Mouse (Mus musculus) stomach, embryonic 15.5 days (tissue): Measurements from ENCODE around the gene Fbxo40. TPM values are rescaled to one million over a fixed set of nuclear protein-coding genes. Genes with fewer than 3 reads are reported as not detected.

ENCODE experiments used
- ATAC-seq: fragments of 200-750 bp; cut with Nextera tagmentation; 2 replicates; pipeline ENCODE4 v1.8.0; 2017; ENCODE audit warnings: low read depth, moderate number of reproducible peaks, moderate TSS enrichment; ENCODE audit not compliant: insufficient read depth, low FRiP score
- H3K27ac ChIP-seq: fragments of 300-500 bp; sonication (generic); 2 replicates; pipeline ENCODE4 v1.5.1; 2015; ENCODE audit warnings: mild to moderate bottlenecking, inconsistent platforms
- H3K27me3 ChIP-seq: fragments of 300-500 bp; sonication (generic); replicated peaks from 2 replicates; pipeline ENCODE4 v1.6.1; 2015; ENCODE audit warnings: inconsistent platforms
- H3K36me3 ChIP-seq: fragments of 300-500 bp; sonication (generic); 2 replicates; pipeline ENCODE4 v1.6.1; 2015; ENCODE audit warnings: inconsistent platforms
- H3K4me1 ChIP-seq: fragments of 300-500 bp; sonication (generic); 2 replicates; pipeline ENCODE4 v1.6.1; 2015; ENCODE audit warnings: inconsistent platforms
- H3K4me2 ChIP-seq: fragments of 300-500 bp; sonication (generic); 2 replicates; pipeline ENCODE4 v1.6.1; 2015; ENCODE audit warnings: mild to moderate bottlenecking, inconsistent platforms
- H3K4me3 ChIP-seq: fragments of 300-500 bp; sonication (generic); replicated peaks from 2 replicates; pipeline ENCODE4 v1.5.1; 2015; ENCODE audit warnings: inconsistent platforms
- H3K9ac ChIP-seq: fragments of 300-500 bp; sonication (generic); 2 replicates; pipeline ENCODE4 v1.6.1; 2015; ENCODE audit warnings: inconsistent platforms
- H3K9me3 ChIP-seq: fragments of 300-500 bp; sonication (generic); 2 replicates; pipeline ENCODE4 v1.6.1; 2016; ENCODE audit warnings: inconsistent platforms
- WGBS: fragments of 180-500 bp; shearing (Covaris S2); methylation state at CpG from one replicate; pipeline ENCODE4 v1.1.7; 2015; 5-methylcytosine and 5-hydroxymethylcytosine counted together
- polyA plus RNA-seq: library from polyadenylated mRNA; unstranded; fragments of >200 nt; fragmentation: Nextera tagmentation; extraction: Ambion mirVana; gene quantifications from 2 replicates; pipeline ENCODE4 v1.2.1, GENCODE M21; 2015

Fbxo40 gene
- polyA plus RNA-seq, 1 experiment from 2014 or later = 0.03 TPM

DNA sequence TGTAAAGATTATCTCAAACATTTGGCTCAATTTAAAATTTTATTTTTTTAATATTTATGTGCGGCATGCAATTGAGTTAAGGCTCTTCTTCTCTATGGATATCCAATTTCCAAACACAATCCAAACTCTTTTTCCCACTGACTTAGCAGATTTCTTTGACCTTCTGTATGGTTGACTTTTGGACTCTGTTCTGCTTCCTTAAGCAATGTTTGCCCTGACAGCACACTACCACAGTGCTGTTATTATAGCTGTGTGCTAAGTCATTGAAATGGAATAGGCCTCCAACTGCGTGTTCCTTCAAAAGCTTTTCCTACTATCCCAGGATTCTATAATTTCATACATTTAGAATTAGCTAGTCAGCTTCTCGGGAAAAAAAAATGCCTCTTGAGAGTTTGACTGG lies 46.7 kb downstream of the Fbxo40 start:
- ATAC-seq = no peak
- Histone ChIP-seq H3K27ac (no peak overlapping the region), H3K4me2 (no peak overlapping the region), H3K36me3 (no peaks in the 10 kb centered on the region), H3K4me1 (no peaks in the 10 kb centered on the region), H3K4me3 (no peak overlapping the region), H3K9ac (no peak overlapping the region), H3K27me3 (no peaks in the 10 kb centered on the region), H3K9me3 (no peaks in the 10 kb centered on the region)
- 89% methylated on average over 3 of the region's 3 CpGs for WGBS

DNA sequence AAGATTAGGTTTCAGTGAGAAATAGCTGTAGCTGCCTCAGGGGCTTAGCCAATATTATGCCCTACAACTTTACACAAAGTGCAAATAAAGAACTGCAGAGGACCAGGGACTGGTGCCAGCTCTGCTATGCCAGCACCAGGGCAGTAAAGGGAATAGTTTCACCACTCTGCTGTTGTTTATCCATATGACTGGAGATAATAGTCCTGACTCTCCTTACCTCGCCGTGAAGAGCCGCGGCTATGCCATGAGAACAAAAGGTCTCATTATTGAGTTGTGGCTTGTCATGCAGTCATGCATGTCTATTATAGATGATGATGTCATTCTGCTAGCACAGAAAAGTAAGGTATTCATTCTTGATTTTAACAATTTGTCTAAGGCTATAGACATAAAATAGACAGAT lies 48.4 kb downstream of the Fbxo40 start:
- 83% methylated on average over 4 of the region's 4 CpGs for WGBS

DNA sequence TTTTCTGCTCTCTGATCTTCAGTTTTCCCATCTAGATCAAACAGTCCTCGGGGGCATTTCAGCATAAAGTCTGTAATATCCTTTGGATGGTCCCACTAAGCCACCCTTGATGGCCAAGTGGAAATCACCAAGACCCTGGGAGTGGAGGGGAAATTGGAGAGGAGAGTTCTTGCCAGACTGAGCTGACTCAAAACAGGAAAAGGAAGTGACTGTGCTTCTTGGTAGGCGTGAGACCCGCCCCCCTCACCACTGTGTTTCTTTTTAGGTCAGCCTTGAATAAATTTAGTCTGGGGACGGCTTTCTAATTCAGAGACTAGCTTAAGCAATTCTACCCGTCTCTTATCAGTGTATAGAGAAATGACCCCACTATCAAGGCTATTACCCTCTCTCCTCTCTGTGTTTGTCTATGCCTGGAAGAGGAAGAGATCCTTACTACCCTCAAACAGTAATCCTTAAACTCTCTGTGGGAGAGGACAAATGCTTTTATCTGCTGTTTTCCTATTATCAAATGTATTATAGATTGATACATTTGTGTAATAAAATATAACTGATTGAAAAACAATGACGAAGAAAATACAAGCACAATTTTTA lies 49.0 kb downstream of the Fbxo40 start:
- H3K9ac ChIP-seq = no peak overlapping the region
- 66% methylated on average over 6 of the region's 6 CpGs for WGBS
- H3K4me1 ChIP-seq = no peaks in the 10 kb centered on the region
- no peak for ATAC-seq
- no peak overlapping the region for H3K4me3 ChIP-seq
- H3K36me3 ChIP-seq = no peaks in the 10 kb centered on the region
- no peaks in the 10 kb centered on the region for H3K9me3 ChIP-seq
- H3K27me3 ChIP-seq = no peaks in the 10 kb centered on the region
- H3K27ac ChIP-seq = no peak overlapping the region
- H3K4me2 ChIP-seq = no peak overlapping the region

More for the DNA sequence above, 48.4 kb downstream of the Fbxo40 start:
- H3K9ac ChIP-seq = no peak overlapping the region
- no peak overlapping the region for H3K27ac ChIP-seq
- no peaks in the 10 kb centered on the region for H3K4me1 ChIP-seq
- H3K27me3 ChIP-seq = no peaks in the 10 kb centered on the region
- H3K9me3 ChIP-seq = no peaks in the 10 kb centered on the region
- no peak for ATAC-seq
- no peak overlapping the region for H3K4me3 ChIP-seq
- no peaks in the 10 kb centered on the region for H3K36me3 ChIP-seq
- H3K4me2 ChIP-seq = no peak overlapping the region

DNA sequence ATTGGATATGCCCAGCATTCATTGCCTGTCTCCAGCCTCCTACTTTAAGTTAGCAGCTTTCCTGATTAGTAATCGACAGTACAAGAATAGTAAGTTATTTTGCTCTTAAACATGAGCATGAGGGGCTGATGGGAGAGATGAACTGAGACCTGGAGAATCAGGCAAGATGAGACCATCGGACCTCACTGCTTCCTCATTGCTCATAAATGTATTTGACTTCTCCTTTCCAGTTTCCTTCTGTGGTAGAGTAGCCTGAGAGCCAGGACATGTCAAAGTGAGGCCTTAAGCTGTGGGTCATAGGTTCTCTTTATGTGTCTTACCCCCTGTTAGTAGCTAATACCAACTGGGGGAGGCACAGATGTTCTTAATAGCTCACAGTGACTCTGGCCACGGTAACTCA lies 54.5 kb downstream of the Fbxo40 start:
- no peak overlapping the region for H3K27ac ChIP-seq
- peaks cover 16% of the 10 kb centered on the region; the same call in 1 of the 2 replicates for H3K36me3 ChIP-seq
- WGBS = 76% methylated on average over 3 of the region's 3 CpGs
- H3K9ac ChIP-seq = no peak overlapping the region
- H3K4me2 ChIP-seq = no peak overlapping the region
- no peaks in the 10 kb centered on the region for H3K4me1 ChIP-seq
- no peaks in the 10 kb centered on the region for H3K27me3 ChIP-seq
- ATAC-seq = no peak
- H3K9me3 ChIP-seq = no peaks in the 10 kb centered on the region
- no peak overlapping the region for H3K4me3 ChIP-seq

DNA sequence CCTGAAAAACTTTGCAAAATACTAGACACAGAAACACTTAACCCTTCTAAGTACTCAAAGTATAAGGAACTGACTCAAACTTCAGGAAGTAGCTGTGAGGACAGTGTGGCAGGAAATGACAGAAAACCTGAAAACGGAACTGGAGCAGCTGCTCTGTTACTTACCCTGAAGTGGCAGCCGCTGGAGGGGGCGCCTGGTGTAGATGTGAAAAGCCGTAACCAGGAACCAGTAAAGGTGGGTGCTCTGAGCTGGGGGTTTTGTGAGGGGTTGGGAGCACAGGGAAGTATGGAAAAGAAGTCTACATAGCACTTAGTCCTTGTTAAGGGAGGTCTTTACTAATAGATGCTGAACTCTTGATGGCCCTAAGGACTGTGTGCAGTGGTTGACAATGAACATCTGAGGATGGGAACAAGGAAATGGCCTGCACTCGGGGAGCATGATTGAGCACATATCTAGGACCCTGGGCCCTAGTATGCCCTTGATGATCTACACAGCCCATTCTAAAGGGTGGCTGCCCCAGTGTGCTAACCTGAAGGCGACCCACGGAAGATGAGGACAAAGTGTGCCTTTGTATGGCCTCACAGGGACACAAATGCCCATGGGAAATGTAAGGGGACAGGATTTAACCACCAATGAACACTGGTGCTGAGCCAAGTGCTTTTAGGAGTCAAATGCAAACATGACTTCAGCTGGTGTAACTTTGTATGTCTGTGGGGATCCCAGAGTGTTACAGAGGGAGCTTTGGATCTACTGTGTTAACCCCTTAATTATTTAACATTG lies 55.2 kb downstream of the Fbxo40 start, which contains the start of gene Hcls1:
TSS of gene Hcls1 (plus strand) at position 143 of the 780 bp plus-strand sequence.
- WGBS = 59% methylated on average over 7 of the region's 7 CpGs
- Histone ChIP-seq H3K4me3 (no peak within 1 kb of the TSS; the same call in 1 of the 2 replicates), H3K36me3 (peaks cover 16% of the 10 kb centered on the region; the same call in 1 of the 2 replicates), H3K4me1 (no peaks in the 10 kb centered on the region), H3K4me2 (no peak within 1 kb of the TSS), H3K27ac (peak within 1 kb of the TSS; percentile 67; the same call in 1 of the 2 replicates), H3K27me3 (no peaks in the 10 kb centered on the region), H3K9me3 (no peaks in the 10 kb centered on the region), H3K9ac (no peak within 1 kb of the TSS)
- no peak for ATAC-seq

DNA sequence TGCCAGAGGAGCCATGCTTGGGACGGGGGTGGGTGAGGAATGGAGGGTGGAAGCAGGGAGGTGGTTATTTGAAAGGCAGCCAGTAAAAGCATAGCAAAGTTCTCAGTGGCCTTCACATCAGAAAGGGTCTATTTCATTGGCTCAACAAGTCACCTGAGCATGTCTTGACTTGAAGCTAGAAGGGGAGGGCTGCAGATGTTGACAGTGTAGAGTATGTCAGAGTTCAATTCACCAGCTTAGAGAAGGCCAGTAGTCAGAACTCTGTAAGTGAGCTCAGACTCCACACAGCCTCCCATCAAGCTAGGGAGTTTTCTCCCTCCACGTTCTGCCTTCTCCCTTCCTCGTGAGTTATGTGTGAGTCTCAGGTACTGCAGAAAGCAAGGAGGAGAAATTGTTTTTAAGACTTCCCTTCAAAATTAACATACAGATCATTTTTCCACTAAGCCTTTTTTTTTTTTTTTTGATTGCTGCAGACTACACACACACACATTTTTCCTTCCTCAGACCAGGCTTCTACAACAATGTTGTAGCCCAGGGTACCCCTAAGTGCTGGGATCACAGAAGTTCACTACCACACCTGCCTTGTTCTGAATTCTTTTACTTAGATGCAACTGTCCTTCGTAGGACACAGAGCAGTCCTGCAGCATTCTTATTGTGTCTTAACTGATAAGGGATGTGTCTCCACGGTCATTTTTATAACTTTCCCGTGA lies 56.0 kb downstream of the Fbxo40 start:
- ATAC-seq = peak; percentile 51; the same call in 1 of the 2 replicates
- Histone ChIP-seq H3K9ac (no peak overlapping the region), H3K27ac (no peak overlapping the region), H3K4me3 (no peak overlapping the region), H3K9me3 (no peaks in the 10 kb centered on the region), H3K27me3 (no peaks in the 10 kb centered on the region), H3K4me2 (no peak overlapping the region), H3K36me3 (peaks cover 18% of the 10 kb centered on the region), H3K4me1 (no peaks in the 10 kb centered on the region)
- WGBS = 46% methylated on average over 6 of the region's 6 CpGs

DNA sequence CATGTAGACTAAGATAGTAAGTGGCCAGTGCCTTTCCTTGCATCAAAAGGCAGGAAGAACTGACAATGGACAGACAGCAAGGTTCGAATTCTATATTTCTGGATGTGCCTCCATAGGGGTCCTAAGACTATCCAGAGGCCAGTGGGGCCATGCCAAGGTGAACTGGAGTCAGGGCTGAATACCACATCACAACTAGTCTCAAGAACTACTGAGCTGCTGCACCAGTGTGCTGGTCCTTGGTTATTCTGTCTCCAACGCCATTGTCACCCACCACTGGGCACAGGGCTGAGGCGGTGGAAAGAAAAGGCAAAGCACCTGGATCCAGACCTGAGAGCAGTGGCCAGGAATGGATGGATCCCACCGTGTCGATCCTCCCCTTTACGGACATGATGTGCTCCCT lies 57.7 kb downstream of the Fbxo40 start:
- Histone ChIP-seq H3K4me1 (no peaks in the 10 kb centered on the region), H3K36me3 (peaks cover 29% of the 10 kb centered on the region), H3K27me3 (no peaks in the 10 kb centered on the region), H3K9me3 (no peaks in the 10 kb centered on the region), H3K4me3 (no peak overlapping the region), H3K27ac (no peak overlapping the region), H3K9ac (no peak overlapping the region), H3K4me2 (no peak overlapping the region)
- 94% methylated on average over 6 of the region's 6 CpGs for WGBS
- ATAC-seq = no peak

DNA sequence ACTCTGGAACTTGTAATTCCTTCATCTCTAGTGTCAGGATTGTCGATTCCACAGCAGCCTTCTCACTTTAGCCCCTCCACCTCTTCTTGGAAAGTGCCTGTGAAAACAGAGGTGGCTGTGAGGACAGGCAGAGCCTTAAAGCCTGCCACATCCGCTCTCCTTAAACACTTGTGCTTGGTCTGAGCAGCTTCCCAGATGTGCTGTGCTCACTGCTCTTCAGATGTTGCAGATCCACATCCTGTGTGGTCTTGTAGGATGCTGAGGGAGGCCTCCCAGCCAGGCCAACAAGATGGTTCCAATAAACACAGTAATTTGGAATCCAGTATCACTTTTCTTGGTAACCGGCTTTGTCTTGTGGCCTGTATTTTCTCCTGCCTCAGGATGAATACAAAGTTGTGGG lies 58.3 kb downstream of the Fbxo40 start:
- Histone ChIP-seq H3K36me3 (peaks cover 31% of the 10 kb centered on the region), H3K4me2 (no peak overlapping the region), H3K4me1 (no peaks in the 10 kb centered on the region), H3K27ac (no peak overlapping the region), H3K9ac (no peak overlapping the region), H3K4me3 (no peak overlapping the region), H3K9me3 (no peaks in the 10 kb centered on the region), H3K27me3 (no peaks in the 10 kb centered on the region)
- 80% methylated on average over 3 of the region's 3 CpGs for WGBS
- ATAC-seq = no peak

DNA sequence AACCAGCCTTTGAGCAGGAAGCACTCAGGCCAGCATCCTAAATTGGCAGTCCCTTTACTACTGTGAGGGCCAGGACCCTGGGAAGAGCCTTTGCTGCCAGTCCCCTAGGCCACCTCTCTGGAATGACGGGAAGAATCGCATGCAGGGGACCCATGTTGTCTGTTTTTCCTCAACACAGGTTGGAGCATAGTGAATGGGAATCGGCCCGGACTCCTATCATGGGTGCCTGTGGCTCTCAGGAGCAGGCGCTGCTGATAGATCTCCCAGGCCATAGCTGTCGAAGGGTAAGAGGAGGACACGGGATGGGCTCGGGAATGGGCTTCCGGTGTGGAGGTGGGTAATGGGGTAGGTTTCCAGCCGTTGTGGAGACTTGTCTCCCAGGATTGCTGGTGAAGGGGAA lies 58.9 kb downstream of the Fbxo40 start:
- ATAC-seq = no peak
- Histone ChIP-seq H3K36me3 (peaks cover 31% of the 10 kb centered on the region), H3K4me1 (no peaks in the 10 kb centered on the region), H3K27ac (no peak overlapping the region), H3K27me3 (no peaks in the 10 kb centered on the region), H3K9ac (no peak overlapping the region), H3K4me2 (no peak overlapping the region), H3K9me3 (no peaks in the 10 kb centered on the region), H3K4me3 (no peak overlapping the region)
- 92% methylated on average over 10 of the region's 10 CpGs for WGBS

DNA sequence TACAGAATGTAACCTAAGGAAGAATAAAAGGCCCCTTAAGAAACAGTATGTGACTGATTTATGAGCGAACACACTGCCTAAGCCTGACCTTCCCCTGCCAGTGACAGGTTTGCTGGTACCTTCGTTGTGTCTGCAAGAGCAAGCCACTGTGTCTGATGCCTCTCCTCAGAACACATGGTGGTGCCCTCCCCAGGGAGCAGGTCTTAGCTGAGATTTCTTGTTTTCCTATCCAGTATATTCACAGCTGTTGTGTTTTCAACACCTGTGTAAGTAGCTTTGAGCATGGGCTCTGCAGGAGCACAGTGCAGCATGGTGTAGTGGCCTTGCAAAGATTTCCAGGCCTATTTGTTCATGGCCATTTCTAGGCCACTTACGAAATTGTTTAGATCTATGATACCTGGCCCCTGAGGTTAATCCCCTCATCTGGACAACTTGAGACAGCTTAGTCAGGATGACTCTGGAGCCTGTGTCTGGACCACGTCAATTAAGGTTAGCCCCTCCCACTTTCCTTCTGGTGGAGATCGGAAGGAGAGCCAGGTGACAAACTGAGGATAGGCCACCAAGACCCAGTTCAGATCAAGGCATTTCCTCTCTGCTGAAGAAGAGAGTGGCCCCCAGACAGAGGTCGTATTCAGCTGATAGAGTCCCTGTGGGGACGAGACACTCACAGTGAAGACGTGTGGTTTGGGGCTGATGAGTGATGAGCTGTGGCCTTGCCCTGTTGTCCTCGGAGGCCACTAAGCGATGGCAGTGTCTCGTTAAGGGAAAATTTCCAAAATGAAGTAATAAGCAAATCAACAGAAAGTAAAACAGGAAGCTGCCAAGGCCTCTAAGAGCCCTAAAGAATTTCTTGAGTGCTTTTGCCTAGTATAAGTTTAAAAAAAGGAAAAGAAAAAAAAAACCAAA lies 59.8 kb downstream of the Fbxo40 start:
- WGBS = 67% methylated on average over 11 of the region's 11 CpGs
- Histone ChIP-seq H3K9me3 (no peaks in the 10 kb centered on the region), H3K4me1 (no peaks in the 10 kb centered on the region), H3K9ac (no peak overlapping the region), H3K27ac (no peak overlapping the region), H3K27me3 (no peaks in the 10 kb centered on the region), H3K36me3 (peaks cover 36% of the 10 kb centered on the region), H3K4me2 (no peak overlapping the region), H3K4me3 (no peak overlapping the region)
- no peak for ATAC-seq

DNA sequence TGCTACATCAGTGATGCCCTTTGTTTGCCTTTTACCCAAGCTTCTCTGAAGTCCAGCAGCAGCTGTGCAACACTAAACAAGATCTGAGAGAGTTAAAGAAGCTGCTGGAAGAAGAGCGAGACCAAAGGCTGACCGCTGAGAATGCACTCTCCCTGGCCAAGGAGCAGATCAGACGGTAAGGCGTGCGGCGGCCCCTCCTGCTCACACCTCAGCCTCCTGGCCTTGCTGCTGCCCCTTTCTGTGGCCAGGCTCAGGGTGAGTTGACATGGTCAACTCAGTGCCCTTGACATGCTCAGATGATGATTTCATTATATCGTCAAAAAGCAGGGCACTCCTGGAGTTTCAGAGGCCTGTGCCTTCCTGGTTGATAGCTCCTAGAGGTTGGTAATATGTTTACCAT lies 61.1 kb downstream of the Fbxo40 start:
- H3K4me1 ChIP-seq = no peaks in the 10 kb centered on the region

More for the DNA sequence above, 61.1 kb downstream of the Fbxo40 start:
- peaks cover 41% of the 10 kb centered on the region for H3K36me3 ChIP-seq
- 98% methylated on average over 7 of the region's 7 CpGs for WGBS
- H3K9me3 ChIP-seq = no peaks in the 10 kb centered on the region
- H3K9ac ChIP-seq = no peak overlapping the region
- no peak overlapping the region for H3K27ac ChIP-seq
- no peaks in the 10 kb centered on the region for H3K27me3 ChIP-seq
- H3K4me3 ChIP-seq = no peak overlapping the region
- ATAC-seq = no peak
- no peak overlapping the region for H3K4me2 ChIP-seq
